Mouse (Mus musculus) MEL (cell line): ENCODE results near the gene Dscam. TPM values are rescaled to one million over a fixed set of nuclear protein-coding genes. Genes with fewer than 3 reads are reported as not detected.

Source experiments
- DNase-seq: peaks from one replicate; pipeline ENCODE4 v3.0.0; 2011; ENCODE audit warnings: low read depth, low spot score
- H3K27ac ChIP-seq: 2 replicates; pipeline ENCODE4 v1.5.1; 2012; ENCODE audit warnings: low read depth, mild to moderate bottlenecking, control low read depth, low read length, moderate library complexity; ENCODE audit not compliant: control insufficient read depth
- H3K27me3 ChIP-seq, 2 experiments: fragments of 150-350 bp in 1 of 2; sonication (generic) in 1 of 2; 2 replicates each; pipeline ENCODE4 v1.6.1; 2012; ENCODE audit warnings: low read length in 2 of 2, mild to moderate bottlenecking in 2 of 2, improper control_type of control experiment in 1 of 2, moderate library complexity in 1 of 2; ENCODE audit not compliant: insufficient read depth in 2 of 2, control insufficient read depth in 1 of 2
- H3K36me3 ChIP-seq, 2 experiments: 2 replicates each; pipeline ENCODE4 v1.6.1; 2012 to 2014; ENCODE audit warnings: low read length in 2 of 2, improper control_type of control experiment in 1 of 2, inconsistent platforms in 1 of 2, mild to moderate bottlenecking in 1 of 2; ENCODE audit not compliant: insufficient read depth in 2 of 2, control insufficient read depth in 1 of 2
- H3K4me1 ChIP-seq, 2 experiments: fragments of 150-350 bp in 1 of 2; sonication (generic) in 1 of 2; 2 replicates each; pipeline ENCODE4 v1.6.1; 2012; ENCODE audit warnings: low read length in 2 of 2, improper control_type of control experiment in 1 of 2, mild to moderate bottlenecking in 1 of 2; ENCODE audit not compliant: insufficient read depth in 2 of 2, control insufficient read depth in 1 of 2
- H3K4me3 ChIP-seq, 2 experiments: fragments of 150-350 bp in 1 of 2; sonication (generic) in 1 of 2; 2 replicates each; pipeline ENCODE4 v1.5.1; 2012; ENCODE audit warnings: low read depth in 2 of 2, low read length in 2 of 2, mild to moderate bottlenecking in 2 of 2, moderate library complexity in 2 of 2, control low read depth in 1 of 2, improper control_type of control experiment in 1 of 2; ENCODE audit not compliant: control insufficient read depth in 1 of 2, insufficient read depth in 1 of 2
- H3K79me2 ChIP-seq: 2 replicates; pipeline ENCODE4 v1.6.1; 2012; ENCODE audit warnings: mild to moderate bottlenecking, low read length, moderate library complexity; ENCODE audit not compliant: control insufficient read depth, poor library complexity, insufficient read depth
- H3K9ac ChIP-seq: 2 replicates; pipeline ENCODE4 v1.6.1; 2012; ENCODE audit warnings: low read depth, mild to moderate bottlenecking, control low read depth, low read length, moderate library complexity; ENCODE audit not compliant: control insufficient read depth, poor library complexity, severe bottlenecking
- H3K9me3 ChIP-seq: fragments of 150-350 bp; sonication (generic); replicated peaks from 2 replicates; pipeline ENCODE4 v1.6.1; 2012; ENCODE audit warnings: mild to moderate bottlenecking, low read length, improper control_type of control experiment, moderate library complexity; ENCODE audit not compliant: insufficient read depth
- BHLHE40 ChIP-seq: IDR thresholded peaks from 2 replicates; pipeline ENCODE4 v1.6.1; 2012; ENCODE audit warnings: low read depth, mild to moderate bottlenecking, inconsistent platforms, low read length, improper control_type of control experiment, borderline replicate concordance
- CHD2 ChIP-seq: IDR thresholded peaks from 2 replicates; pipeline ENCODE4 v1.6.1; 2011; ENCODE audit warnings: low read length, improper control_type of control experiment
- CTCF ChIP-seq, 3 experiments: IDR thresholded peaks in 2 of 3; conservative IDR thresholded peaks in 1 of 3; 2 replicates each; pipeline ENCODE4 v1.5.1; 2011 to 2012; ENCODE audit warnings: low read length in 3 of 3, low read depth in 2 of 3, mild to moderate bottlenecking in 2 of 3, improper control_type of control experiment in 1 of 3, inconsistent platforms in 1 of 3, mixed read lengths in 1 of 3, moderate library complexity in 1 of 3; ENCODE audit not compliant: control insufficient read depth in 1 of 3, insufficient read depth in 1 of 3, poor library complexity in 1 of 3, severe bottlenecking in 1 of 3
- E2F4 ChIP-seq: IDR thresholded peaks from 2 replicates; pipeline ENCODE4 v1.6.1; 2011; ENCODE audit warnings: low read depth, low read length, improper control_type of control experiment, borderline replicate concordance
- ELF1 ChIP-seq: IDR thresholded peaks from 2 replicates; pipeline ENCODE4 v1.6.1; 2014; ENCODE audit warnings: low read depth, mild to moderate bottlenecking, inconsistent platforms, low read length, improper control_type of control experiment, moderate library complexity
- ETS1 ChIP-seq: IDR thresholded peaks from 2 replicates; pipeline ENCODE4 v1.6.1; 2012; ENCODE audit warnings: low read depth, mild to moderate bottlenecking, inconsistent platforms, low read length, improper control_type of control experiment, moderate library complexity
- GATA1 ChIP-seq: IDR thresholded peaks from 2 replicates; pipeline ENCODE4 v1.6.1; 2011; ENCODE audit warnings: low read depth, low read length, improper control_type of control experiment
- HCFC1 ChIP-seq: IDR thresholded peaks from 2 replicates; pipeline ENCODE4 v1.6.1; 2012; ENCODE audit warnings: low read depth, mild to moderate bottlenecking, inconsistent platforms, low read length, improper control_type of control experiment, moderate library complexity
- JUND ChIP-seq: IDR thresholded peaks from 2 replicates; pipeline ENCODE4 v1.6.1; 2011; ENCODE audit warnings: low read depth, mild to moderate bottlenecking, improper control_type of control experiment, low read length
- MEF2A ChIP-seq: IDR thresholded peaks from 2 replicates; pipeline ENCODE4 v1.6.1; 2014; ENCODE audit warnings: low read depth, mild to moderate bottlenecking, inconsistent platforms, low read length, improper control_type of control experiment; ENCODE audit not compliant: poor library complexity, insufficient replicate concordance, severe bottlenecking; ENCODE audit errors: extremely low read depth
- MXI1 ChIP-seq: IDR thresholded peaks from 2 replicates; pipeline ENCODE4 v1.6.1; 2011; ENCODE audit warnings: mild to moderate bottlenecking, low read depth, low read length, improper control_type of control experiment
- MYB ChIP-seq: IDR thresholded peaks from 2 replicates; pipeline ENCODE4 v1.6.1; 2011; ENCODE audit warnings: mild to moderate bottlenecking, low read depth, low read length, improper control_type of control experiment
- NRF1 ChIP-seq: IDR thresholded peaks from 2 replicates; pipeline ENCODE4 v1.6.1; 2014; ENCODE audit warnings: low read depth, mild to moderate bottlenecking, inconsistent platforms, low read length, improper control_type of control experiment, moderate library complexity; ENCODE audit not compliant: poor library complexity, insufficient read depth, severe bottlenecking
- POLR2A ChIP-seq, 2 experiments: IDR thresholded peaks; 2 replicates each; pipeline ENCODE4 v1.6.1; 2011 to 2012; ENCODE audit warnings: low read length in 2 of 2, mild to moderate bottlenecking in 2 of 2, control low read depth in 1 of 2, improper control_type of control experiment in 1 of 2, low read depth in 1 of 2, moderate library complexity in 1 of 2; ENCODE audit not compliant: control insufficient read depth in 1 of 2, insufficient read depth in 1 of 2, poor library complexity in 1 of 2
- POLR2AphosphoS2 ChIP-seq: IDR thresholded peaks from 2 replicates; pipeline ENCODE4 v1.6.1; 2011; ENCODE audit warnings: low read length, improper control_type of control experiment
- TCF12 ChIP-seq: IDR thresholded peaks from 2 replicates; pipeline ENCODE4 v1.6.1; 2014; ENCODE audit warnings: low read depth, mild to moderate bottlenecking, inconsistent platforms, low read length, improper control_type of control experiment, moderate library complexity
- UBTF ChIP-seq: IDR thresholded peaks from 2 replicates; pipeline ENCODE4 v1.6.1; 2012; ENCODE audit warnings: low read depth, mild to moderate bottlenecking, inconsistent platforms, low read length, improper control_type of control experiment, moderate library complexity, borderline replicate concordance; ENCODE audit not compliant: insufficient read depth
- USF2 ChIP-seq, 2 experiments: IDR thresholded peaks; 2 replicates each; pipeline ENCODE4 v1.6.1; 2011 to 2012; ENCODE audit warnings: improper control_type of control experiment in 2 of 2, low read length in 2 of 2, borderline replicate concordance in 1 of 2, inconsistent platforms in 1 of 2, low read depth in 1 of 2, mild to moderate bottlenecking in 1 of 2; ENCODE audit not compliant: insufficient read depth in 1 of 2
- ZC3H11A ChIP-seq: IDR thresholded peaks from 2 replicates; pipeline ENCODE4 v1.6.1; 2012; ENCODE audit warnings: low read depth, mild to moderate bottlenecking, inconsistent platforms, low read length, improper control_type of control experiment
- ZNF384 ChIP-seq: IDR thresholded peaks from 2 replicates; pipeline ENCODE4 v1.6.1; 2012; ENCODE audit warnings: low read depth, mild to moderate bottlenecking, inconsistent platforms, low read length, improper control_type of control experiment
- polyA plus RNA-seq, 2 experiments: library from polyadenylated mRNA; stranded (reverse) in 1 of 2; unstranded in 1 of 2; fragments of >175 nt in 1 of 2; fragments of >200 nt in 1 of 2; gene quantifications; 2 replicates each; pipeline versions ENCODE4 v1.2.1 to v1.2.4; 2012; ENCODE audit warnings: low replicate concordance in 2 of 2, low read depth in 1 of 2; ENCODE audit not compliant: insufficient read length in 2 of 2, insufficient read depth in 1 of 2, missing spikeins in 1 of 2
- total RNA-seq: library from RNA; depleted of rRNA; stranded (reverse); fragments of 300-350 nt; gene quantifications from 2 replicates; pipeline ENCODE4 v1.2.3, GENCODE M21; 2012

Dscam gene
- total and polyA plus RNA-seq, 3 experiments = not detected

- no peak overlapping the region for H3K27ac ChIP-seq
- H3K4me1 ChIP-seq = no peaks in the 10 kb centered on the region
- H3K36me3 ChIP-seq = no peaks in the 10 kb centered on the region
- no peak overlapping the region for H3K4me3 ChIP-seq
- H3K27me3 ChIP-seq = no peaks in the 10 kb centered on the region
- no peaks in the 10 kb centered on the region for H3K9me3 ChIP-seq
- TF ChIP-seq E2F4 (no peak), BHLHE40 (no peak), CHD2 (no peak), USF2 (IDR thresholded peaks at IDR 0.05; ENCODE audit: borderline replicate concordance in 1 of 2, insufficient read depth in 1 of 2, low read depth in 1 of 2, low read length in 2 of 2) (no peak)
- no peak overlapping the region for H3K9ac ChIP-seq
- DNase-seq = no peak
- no peaks in the 10 kb centered on the region for H3K79me2 ChIP-seq
Measured at GRCm38 (mm10) chr16:96736501-96736900, 434.1 kb downstream of the Dscam start.

DNA sequence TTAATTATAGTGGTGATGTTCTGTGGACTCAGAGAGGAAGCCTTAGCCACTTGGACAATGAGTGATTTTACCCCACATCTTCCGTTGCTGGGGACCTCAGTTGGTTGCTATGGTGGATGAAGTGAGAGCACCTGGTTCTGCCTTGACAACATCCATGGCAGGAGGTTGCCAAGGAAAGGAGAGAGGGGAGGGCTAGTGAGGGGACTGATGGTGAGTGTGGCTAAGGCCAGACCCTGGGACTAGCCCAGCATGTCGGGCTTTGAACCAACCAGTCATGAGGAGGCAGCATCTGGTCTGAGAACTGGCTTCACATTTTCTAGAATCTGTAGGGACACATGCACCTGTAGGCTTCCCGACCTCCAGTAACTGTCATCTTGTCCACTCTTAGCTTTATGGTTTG lies 439.7 kb downstream of the Dscam start:
- H3K4me1 ChIP-seq = no peaks in the 10 kb centered on the region
- H3K79me2 ChIP-seq = no peaks in the 10 kb centered on the region
- no peak overlapping the region for H3K4me3 ChIP-seq
- no peak overlapping the region for H3K27ac ChIP-seq
- no peaks in the 10 kb centered on the region; a peak in 1 of 4 replicates for H3K27me3 ChIP-seq
- DNase-seq = no peak
- TF ChIP-seq TCF12 = no peak
- no peak for TF ChIP-seq CTCF (IDR thresholded peaks at IDR 0.05 in 2 of 3, conservative IDR thresholded peaks at IDR 0.05 in 1 of 3; ENCODE audit: control insufficient read depth in 1 of 3, insufficient read depth in 1 of 3, low read depth in 2 of 3, low read length in 3 of 3, poor library complexity in 1 of 3, severe bottlenecking in 1 of 3)
- TF ChIP-seq GATA1 = no peak
- H3K36me3 ChIP-seq = no peaks in the 10 kb centered on the region
- no peaks in the 10 kb centered on the region for H3K9me3 ChIP-seq
- no peak overlapping the region for H3K9ac ChIP-seq

DNA sequence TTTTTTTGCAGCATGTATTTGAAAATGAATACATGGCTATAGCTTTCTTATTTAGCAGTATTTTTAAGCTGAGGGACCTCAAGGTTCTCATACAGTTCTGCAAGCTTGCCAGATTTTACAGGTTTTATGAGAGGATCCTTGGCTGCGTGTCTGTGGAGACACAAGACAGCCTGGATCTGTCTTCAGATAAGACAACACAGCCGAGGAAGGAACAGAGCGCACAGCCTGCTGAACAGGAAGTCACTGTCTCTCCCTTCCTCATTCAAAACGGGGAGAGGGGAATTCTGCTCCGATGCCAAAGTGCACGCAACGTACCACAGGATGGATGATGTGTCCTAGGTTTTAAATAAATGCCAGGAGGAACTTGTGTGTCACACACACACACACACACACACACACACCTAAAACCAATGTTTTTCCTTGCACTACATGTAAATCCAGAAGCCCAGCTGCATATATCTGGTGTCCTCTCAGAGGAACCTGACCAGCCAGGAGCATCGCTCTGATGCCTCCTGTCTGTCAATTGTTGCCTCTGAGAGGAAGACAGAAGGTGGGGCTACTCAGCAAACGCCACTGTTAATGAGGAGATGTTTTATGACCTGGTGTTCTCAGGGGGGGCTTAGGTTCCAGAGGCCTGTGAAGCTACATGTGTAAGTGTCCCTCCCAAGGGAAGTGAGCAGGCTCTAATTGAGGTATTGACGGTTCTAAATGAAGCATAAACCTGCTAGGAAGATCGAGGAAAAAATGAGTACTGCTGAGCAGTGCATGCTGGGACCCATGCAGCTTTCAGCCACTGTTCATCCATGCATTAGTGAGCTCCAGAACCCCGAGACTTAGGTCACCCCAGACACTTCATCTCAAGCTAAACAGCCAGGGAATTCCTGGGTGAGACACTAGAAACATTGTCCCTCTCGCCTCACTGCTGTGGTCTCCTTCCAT lies 442.4 kb downstream of the Dscam start:
- Histone ChIP-seq H3K79me2 (no peaks in the 10 kb centered on the region), H3K36me3 (no peaks in the 10 kb centered on the region)
- TF ChIP-seq POLR2A (IDR thresholded peaks at IDR 0.05; ENCODE audit: control insufficient read depth in 1 of 2, insufficient read depth in 1 of 2, low read depth in 1 of 2, low read length in 2 of 2, poor library complexity in 1 of 2) = no peak
- TF ChIP-seq POLR2AphosphoS2 = no peak
- no peak for TF ChIP-seq ETS1
- no peak for TF ChIP-seq MEF2A
- TF ChIP-seq NRF1 = no peak
- TF ChIP-seq MXI1 = no peak
- TF ChIP-seq MYB = no peak
- TF ChIP-seq HCFC1 = no peak
- no peak for TF ChIP-seq JUND
- no peak for TF ChIP-seq UBTF
- TF ChIP-seq ELF1 = no peak
- TF ChIP-seq ZNF384 = no peak
- no peak for TF ChIP-seq ZC3H11A
- TF ChIP-seq, all 39 proteins: peak for 0
- H3K4me1 ChIP-seq = no peaks in the 10 kb centered on the region
- no peak for DNase-seq
- H3K27ac ChIP-seq = no peak overlapping the region
- no peak overlapping the region for H3K4me3 ChIP-seq
- no peak overlapping the region for H3K9ac ChIP-seq
- no peaks in the 10 kb centered on the region for H3K9me3 ChIP-seq
- H3K27me3 ChIP-seq = no peaks in the 10 kb centered on the region; a peak in 1 of 4 replicates
